ENCODE assay signal across 33 mouse cellular contexts in genomic region chr2:145697160-145697559, GRCm38 (mm10).
"Had no signal": no experiment of that assay in that cellular context is flagged by ENCODE, and none has a peak within 500 bp of the region (broad histone marks: within the 10 kb centered on the region; RNA-seq: fewer than 3 reads in every experiment).

No protein-coding gene starts in this region.

- H3K36me3 ChIP-seq: heart, embryonic 12.5 days; heart, embryonic 13.5 days; heart, embryonic 15.5 days; hindbrain, embryonic 10.5 days; hindbrain, embryonic 12.5 days; hindbrain, embryonic 13.5 days; hindbrain, embryonic 15.5 days had no signal

- DNase-seq: heart, postnatal 10 days; heart, postnatal 14 days; heart, postnatal 36 days; heart, postnatal 4 days; kidney, adult 11 months; kidney, adult 18-20 months; kidney, adult 2 months; kidney, adult 8-10 months; kidney, adult 9 months; kidney, postnatal 10 days; kidney, postnatal 14 days; kidney, postnatal 25 days; kidney, postnatal 36 days; kidney, postnatal 4 days; layer of hippocampus, adult 9-11 months; layer of hippocampus, postnatal 36 days had no signal

- H3K4me1 ChIP-seq: heart, embryonic 12.5 days had no signal

- H3K27me3 ChIP-seq: heart, embryonic 12.5 days; heart, embryonic 13.5 days; heart, embryonic 15.5 days; hindbrain, embryonic 12.5 days; hindbrain, embryonic 13.5 days; hindbrain, embryonic 15.5 days; kidney, embryonic 15.5 days had no signal

- H3K9me3 ChIP-seq: heart, embryonic 12.5 days; heart, embryonic 13.5 days; heart, embryonic 15.5 days; hindbrain, embryonic 10.5 days; hindbrain, embryonic 12.5 days; hindbrain, embryonic 13.5 days; hindbrain, embryonic 15.5 days; kidney, embryonic 15.5 days had no signal

- H3K27ac ChIP-seq: heart, embryonic 13.5 days; heart, embryonic 15.5 days; hindbrain, embryonic 10.5 days; hindbrain, embryonic 12.5 days; hindbrain, embryonic 13.5 days; hindbrain, embryonic 14.5 days; hindbrain, embryonic 15.5 days; hindbrain, postnatal 0 days; kidney, embryonic 15.5 days; kidney, postnatal 0 days; layer of hippocampus, adult 2 months; left cerebral cortex, adult 2 months had no signal

- H3K9ac ChIP-seq: heart, embryonic 12.5 days; heart, embryonic 13.5 days; heart, embryonic 15.5 days; hindbrain, embryonic 12.5 days; hindbrain, embryonic 13.5 days; hindbrain, embryonic 14.5 days; hindbrain, embryonic 15.5 days; kidney, embryonic 15.5 days had no signal

- H3K4me3 ChIP-seq: heart, embryonic 12.5 days; heart, embryonic 13.5 days; heart, embryonic 15.5 days; hindbrain, embryonic 10.5 days; hindbrain, embryonic 12.5 days; hindbrain, embryonic 13.5 days; hindbrain, embryonic 15.5 days; kidney, embryonic 15.5 days; layer of hippocampus, adult 2 months; left cerebral cortex, adult 2 months had no signal

- ATAC-seq: hindbrain, embryonic 16.5 days; hindbrain, postnatal 0 days; inflammation-experienced regulatory T-cells, adult 6 months; intestine, embryonic 16.5 days; intestine, postnatal 0 days had no signal

- H3K4me2 ChIP-seq: heart, embryonic 12.5 days; heart, embryonic 13.5 days; heart, embryonic 15.5 days; hindbrain, embryonic 12.5 days; hindbrain, embryonic 13.5 days; hindbrain, embryonic 14.5 days; hindbrain, embryonic 15.5 days; kidney, embryonic 15.5 days had no signal
